Mouse (Mus musculus): ENCODE data around the gene Fen1. TPM values are rescaled to one million over a fixed set of nuclear protein-coding genes. Genes with fewer than 3 reads are reported as not detected.

The Fen1 gene
- polyA plus RNA-seq, 1 experiment from 2014 or later: 18.7 TPM

DNA sequence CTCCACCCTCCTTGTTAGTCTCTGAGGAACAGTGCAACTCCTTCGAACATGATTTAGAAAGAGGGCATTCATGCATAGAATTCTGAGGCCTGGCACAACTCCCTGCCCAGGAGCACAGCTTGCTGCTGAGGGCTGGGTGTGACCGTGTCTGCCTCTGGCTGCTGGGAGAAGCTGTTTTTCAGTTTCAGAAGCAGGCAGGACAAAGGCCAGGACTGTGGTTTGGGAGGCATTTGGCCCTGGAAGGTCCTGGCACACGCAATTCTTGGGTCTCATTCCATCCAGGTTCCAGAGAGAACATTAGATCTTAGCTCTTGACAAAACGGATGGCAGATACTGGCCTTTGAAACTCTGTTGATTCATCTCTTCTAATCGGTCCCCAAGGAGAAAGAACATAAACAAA, 8.7 kb downstream of the Fen1 start:
- TF ChIP-seq CTCF (IDR thresholded peaks at IDR 0.05) (no peak), EP300 (IDR thresholded peaks at IDR 0.05) (no peak)
- no peak for ATAC-seq
- no peak for DNase-seq (ENCODE audit: low spot score)
- Histone ChIP-seq H3K4me1 (ENCODE audit: insufficient read depth, low read depth, low read length) (no peaks in the 10 kb centered on the region), H3K4me3 (ENCODE audit: low read depth, low read length) (no peak overlapping the region), H3K27ac (ENCODE audit: low read length) (no peak overlapping the region; the same call in 1 of the 2 replicates), H3K9me3 (ENCODE audit: low read length) (no peaks in the 10 kb centered on the region), H3K36me3 (ENCODE audit: insufficient read depth, low read length) (peaks cover 10% of the 10 kb centered on the region; the same call in 1 of the 2 replicates), H3K27me3 (replicated peaks; ENCODE audit: insufficient read depth, low read length) (no peaks in the 10 kb centered on the region), H3K4me2 (replicated peaks; ENCODE audit: low read depth, low read length) (no peak overlapping the region), H3K9ac (replicated peaks; ENCODE audit: low read depth) (no peak overlapping the region)
- WGBS: 66% methylated on average over 5 of the region's 5 CpGs

DNA sequence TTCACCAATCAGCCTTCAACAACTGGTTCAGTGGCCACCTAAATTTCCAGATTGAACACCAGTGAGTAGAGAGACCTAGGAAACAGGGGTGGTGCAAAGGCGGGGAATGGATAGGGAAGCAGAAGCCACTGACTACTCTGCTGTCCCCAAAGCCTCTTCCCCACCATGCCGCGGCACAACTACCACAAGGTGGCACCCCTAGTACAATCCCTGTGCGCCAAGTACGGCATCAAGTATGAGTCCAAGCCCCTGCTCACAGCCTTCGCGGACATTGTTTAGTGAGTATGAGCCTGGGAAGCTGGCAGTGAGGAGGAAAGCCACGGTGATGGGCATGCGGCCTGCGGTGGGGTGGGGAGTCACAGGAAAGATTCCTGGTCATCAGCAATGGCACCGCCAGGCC, 9.6 kb downstream of the Fen1 start:
- no peak overlapping the region for H3K9ac ChIP-seq (replicated peaks; ENCODE audit: low read depth)
- no peaks in the 10 kb centered on the region for H3K4me1 ChIP-seq (ENCODE audit: insufficient read depth, low read depth, low read length)
- H3K27ac ChIP-seq (ENCODE audit: low read length): no peak overlapping the region
- no peaks in the 10 kb centered on the region for H3K27me3 ChIP-seq (replicated peaks; ENCODE audit: insufficient read depth, low read length)
- DNase-seq (ENCODE audit: low spot score): no peak
- no peak overlapping the region for H3K4me3 ChIP-seq (ENCODE audit: low read depth, low read length)
- H3K4me2 ChIP-seq (replicated peaks; ENCODE audit: low read depth, low read length): no peak overlapping the region
- TF ChIP-seq EP300 (IDR thresholded peaks at IDR 0.05) (no peak), CTCF (IDR thresholded peaks at IDR 0.05) (no peak)
- no peak for ATAC-seq
- H3K36me3 ChIP-seq (ENCODE audit: insufficient read depth, low read length): peaks cover 3% of the 10 kb centered on the region; the same call in 1 of the 2 replicates
- no peaks in the 10 kb centered on the region for H3K9me3 ChIP-seq (ENCODE audit: low read length)
- WGBS: 80% methylated on average over 11 of the region's 11 CpGs

DNA sequence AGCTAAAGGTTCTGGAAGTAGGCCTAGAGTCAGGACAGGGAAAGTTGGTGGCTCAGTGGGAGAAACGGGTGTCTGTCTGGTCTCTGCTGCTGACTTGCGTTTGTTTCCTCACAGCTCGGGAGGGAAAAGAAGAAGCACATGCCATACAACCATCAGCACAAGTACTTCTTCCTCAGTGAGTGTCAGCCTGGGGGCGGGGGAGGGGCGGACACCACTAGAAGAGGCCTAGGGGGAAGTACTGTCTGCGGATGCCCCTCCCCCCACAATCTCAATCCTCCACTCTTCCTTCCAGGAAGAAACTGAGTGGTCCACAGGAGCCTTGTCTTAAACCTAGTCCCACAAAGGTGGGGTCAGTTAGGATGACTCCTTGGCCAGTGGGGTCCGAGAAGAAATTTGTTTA, 12.6 kb downstream of the Fen1 start:
- Histone ChIP-seq H3K9ac (replicated peaks; ENCODE audit: low read depth) (no peak overlapping the region), H3K27ac (ENCODE audit: low read length) (no peak overlapping the region), H3K36me3 (ENCODE audit: insufficient read depth, low read length) (peaks cover 10% of the 10 kb centered on the region; the same call in 1 of the 2 replicates), H3K9me3 (ENCODE audit: low read length) (no peaks in the 10 kb centered on the region), H3K4me3 (ENCODE audit: low read depth, low read length) (no peak overlapping the region), H3K4me2 (replicated peaks; ENCODE audit: low read depth, low read length) (no peak overlapping the region), H3K4me1 (ENCODE audit: insufficient read depth, low read depth, low read length) (no peaks in the 10 kb centered on the region), H3K27me3 (replicated peaks; ENCODE audit: insufficient read depth, low read length) (no peaks in the 10 kb centered on the region)
- DNase-seq (ENCODE audit: low spot score) (peak; percentile 33), ATAC-seq (no peak)
- 54% methylated on average over 7 of the region's 7 CpGs for WGBS
- TF ChIP-seq CTCF (IDR thresholded peaks at IDR 0.05) (no peak), EP300 (IDR thresholded peaks at IDR 0.05) (no peak)

DNA sequence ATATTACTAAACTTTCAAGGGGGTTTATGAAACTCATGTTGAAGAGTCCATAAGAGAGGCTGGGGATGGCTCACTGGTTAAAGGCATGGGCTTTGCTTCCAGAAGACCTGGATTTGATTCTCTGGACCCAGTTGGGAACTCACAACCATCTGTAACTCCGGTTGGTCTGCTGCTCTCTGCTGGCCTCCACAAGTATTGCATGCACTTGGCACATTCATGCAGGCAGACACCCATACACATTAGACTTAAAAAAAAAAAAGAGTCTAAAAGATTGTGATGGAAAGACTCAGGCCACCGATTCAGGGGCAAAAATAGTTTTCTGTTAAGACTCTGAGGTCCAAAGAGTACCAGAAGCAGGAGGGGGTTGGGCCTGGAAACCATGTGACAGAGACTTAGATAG, 13.2 kb downstream of the Fen1 start:
- H3K36me3 ChIP-seq (ENCODE audit: insufficient read depth, low read length): peaks cover 10% of the 10 kb centered on the region; the same call in 1 of the 2 replicates
- H3K4me2 ChIP-seq (replicated peaks; ENCODE audit: low read depth, low read length): no peak overlapping the region
- no peaks in the 10 kb centered on the region for H3K4me1 ChIP-seq (ENCODE audit: insufficient read depth, low read depth, low read length)
- H3K9me3 ChIP-seq (ENCODE audit: low read length): no peaks in the 10 kb centered on the region
- H3K9ac ChIP-seq (replicated peaks; ENCODE audit: low read depth): no peak overlapping the region
- no peaks in the 10 kb centered on the region for H3K27me3 ChIP-seq (replicated peaks; ENCODE audit: insufficient read depth, low read length)
- 28% methylated on average over 2 of the region's 2 CpGs for WGBS
- H3K27ac ChIP-seq (ENCODE audit: low read length): no peak overlapping the region
- ATAC-seq (peak; percentile 52), DNase-seq (ENCODE audit: low spot score) (peak; percentile 76)
- peak; percentile 86 for TF ChIP-seq CTCF (IDR thresholded peaks at IDR 0.05)
- no peak for TF ChIP-seq EP300 (IDR thresholded peaks at IDR 0.05)
- no peak overlapping the region for H3K4me3 ChIP-seq (ENCODE audit: low read depth, low read length)

GRCm38 (mm10) chr19:10189940-10190339, 14.0 kb downstream of the Fen1 start:
- Histone ChIP-seq H3K4me1 (ENCODE audit: insufficient read depth, low read depth, low read length) (no peaks in the 10 kb centered on the region), H3K4me3 (ENCODE audit: low read depth, low read length) (no peak overlapping the region), H3K27me3 (replicated peaks; ENCODE audit: insufficient read depth, low read length) (no peaks in the 10 kb centered on the region), H3K9ac (replicated peaks; ENCODE audit: low read depth) (no peak overlapping the region), H3K9me3 (ENCODE audit: low read length) (no peaks in the 10 kb centered on the region), H3K27ac (ENCODE audit: low read length) (no peak overlapping the region), H3K36me3 (ENCODE audit: insufficient read depth, low read length) (peaks cover 10% of the 10 kb centered on the region; the same call in 1 of the 2 replicates), H3K4me2 (replicated peaks; ENCODE audit: low read depth, low read length) (no peak overlapping the region)
- DNase-seq (ENCODE audit: low spot score): no peak
- ATAC-seq: no peak
- TF ChIP-seq CTCF (IDR thresholded peaks at IDR 0.05) (no peak), EP300 (IDR thresholded peaks at IDR 0.05) (no peak)
- WGBS: 90% methylated on average over 8 of the region's 8 CpGs

DNA sequence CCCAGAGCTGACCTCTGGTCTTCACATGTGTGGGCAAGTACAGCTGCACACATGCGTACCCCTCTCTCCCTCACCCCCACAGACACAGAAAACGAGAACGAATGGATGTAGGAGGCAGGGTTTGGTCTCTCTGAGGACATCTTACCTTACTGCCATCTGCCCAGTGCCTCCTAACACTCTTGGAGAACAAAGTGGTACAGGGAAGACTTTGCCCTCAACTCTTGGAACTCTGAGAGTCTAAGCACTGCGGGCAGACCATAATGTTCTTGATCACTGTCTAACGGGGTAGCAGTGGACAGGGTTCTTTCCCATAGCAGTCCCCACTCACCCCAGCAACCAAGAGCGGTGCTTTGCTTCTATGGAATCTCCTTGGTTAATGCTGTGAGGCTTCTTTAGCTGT, 14.9 kb downstream of the Fen1 start:
- Histone ChIP-seq H3K36me3 (ENCODE audit: insufficient read depth, low read length) (peaks cover 10% of the 10 kb centered on the region; the same call in 1 of the 2 replicates), H3K4me2 (replicated peaks; ENCODE audit: low read depth, low read length) (no peak overlapping the region), H3K9me3 (ENCODE audit: low read length) (no peaks in the 10 kb centered on the region), H3K27ac (ENCODE audit: low read length) (no peak overlapping the region), H3K4me1 (ENCODE audit: insufficient read depth, low read depth, low read length) (peaks cover 3% of the 10 kb centered on the region; the same call in 1 of the 2 replicates), H3K27me3 (replicated peaks; ENCODE audit: insufficient read depth, low read length) (no peaks in the 10 kb centered on the region), H3K9ac (replicated peaks; ENCODE audit: low read depth) (no peak overlapping the region), H3K4me3 (ENCODE audit: low read depth, low read length) (no peak overlapping the region)
- no peak for ATAC-seq
- 92% methylated on average over 6 of the region's 6 CpGs for WGBS
- no peak for DNase-seq (ENCODE audit: low spot score)
- no peak for TF ChIP-seq CTCF (IDR thresholded peaks at IDR 0.05)
- TF ChIP-seq EP300 (IDR thresholded peaks at IDR 0.05): no peak
